8 mouse cellular contexts compared by ENCODE assay signal in genomic region chrX:85777141-85777540, GRCm38 (mm10). TPM values are rescaled to one million over a fixed set of nuclear protein-coding genes. Genes with fewer than 3 reads are reported as not detected.
DNase-seq lines count a peak whose midpoint lies in the region; ATAC-seq and TF ChIP-seq lines count a peak whose summit lies in the region.

No protein-coding gene starts in this region.

- H3K4me1 ChIP-seq in cerebellum, adult 2 months (ENCODE audit: control insufficient read depth, insufficient read depth, low read length) = no peaks in the 10 kb centered on the region
- H3K4me1 ChIP-seq in heart, embryonic 14.5 days (ENCODE audit: control insufficient read depth in 2 of 2, insufficient read depth in 2 of 2, low read length in 2 of 2) = no peaks in the 10 kb centered on the region

- peaks cover 1% of the 10 kb centered on the region for H3K79me3 ChIP-seq in C2C12 (ENCODE audit: low read depth)

- DNase-seq in cerebellum, adult 2 months = peak in 1 of 2 experiments; percentile 64
- DNase-seq in cerebellum, adult 11-12 months = no peak
- peak; percentile 68 for DNase-seq in kidney, postnatal 10 days
- no peak for DNase-seq in yolk sac, embryonic 10.5 days (ENCODE audit: low spot score)

- H3K79me2 ChIP-seq in C2C12 (ENCODE audit: control insufficient read depth, insufficient read depth) (no peaks in the 10 kb centered on the region), macrophage (ENCODE audit: inconsistent target) (peaks cover 39% of the 10 kb centered on the region)

- WGBS in cerebellum, adult 2 months = 12% methylated on average over 17 of the region's 17 CpGs
- WGBS in heart, embryonic 14.5 days = 24% methylated on average over 17 of the region's 17 CpGs
- WGBS in macrophage (ENCODE audit: missing documents) = 15% methylated on average over 17 of the region's 17 CpGs

- H3K36me3 ChIP-seq in C2C12 (ENCODE audit: control insufficient read depth, insufficient read depth) (no peaks in the 10 kb centered on the region), macrophage (ENCODE audit: inconsistent target) (no peaks in the 10 kb centered on the region)
- H3K36me3 ChIP-seq in heart, embryonic 14.5 days (ENCODE audit: control insufficient read depth, insufficient read depth, low read length) = no peaks in the 10 kb centered on the region

- H3K27ac ChIP-seq in cerebellum, adult 2 months (ENCODE audit: insufficient read depth, low read length) = peak overlapping the region; percentile 78
- H3K27ac ChIP-seq in heart, embryonic 14.5 days (replicated peaks in 1 of 2; ENCODE audit: control insufficient read depth in 1 of 2, insufficient read depth in 1 of 2, low read depth in 2 of 2, low read length in 2 of 2) = peak overlapping the region; percentile 94 to 98
- H3K27ac ChIP-seq in macrophage = peak overlapping the region; percentile 81

- no peak for TF ChIP-seq CTCF in cerebellum, adult 2 months (IDR thresholded peaks at IDR 0.05; ENCODE audit: borderline replicate concordance, insufficient read depth, low read depth, low read length)
- TF ChIP-seq CTCF in C2C12 (IDR thresholded peaks at IDR 0.05; ENCODE audit: control insufficient read depth, insufficient read depth, insufficient read length) = no peak

- peak; percentile 42 for ATAC-seq in common myeloid progenitor, adult 5-6 weeks (replicated peaks; ENCODE audit: low read depth, poor library complexity, severe bottlenecking)
- no peak for ATAC-seq in heart, embryonic 14.5 days (ENCODE audit: insufficient number of reproducible peaks, insufficient read depth, low FRiP score, low read depth)

- peak overlapping the region; percentile 87 for H3ac ChIP-seq in C2C12 (ENCODE audit: control insufficient read depth, insufficient read length, low read depth)

- peak overlapping the region; percentile 78 for H3K9ac ChIP-seq in heart, embryonic 14.5 days (ENCODE audit: low read length)

- no peaks in the 10 kb centered on the region for H3K9me3 ChIP-seq in heart, embryonic 14.5 days (ENCODE audit: control insufficient read depth, low read length)

- TF ChIP-seq POLR2A in cerebellum, adult 2 months (IDR thresholded peaks at IDR 0.05; ENCODE audit: borderline replicate concordance, insufficient read depth, low read length) = no peak

- peak overlapping the region; percentile 59 for H3K4me2 ChIP-seq in heart, embryonic 14.5 days (ENCODE audit: low read length)

- H3K27me3 ChIP-seq in cerebellum, adult 2 months (ENCODE audit: control insufficient read depth, insufficient read depth, low read length) = no peaks in the 10 kb centered on the region
- H3K27me3 ChIP-seq in C2C12 (ENCODE audit: control insufficient read depth, insufficient read depth, insufficient read length) = no peaks in the 10 kb centered on the region
- H3K27me3 ChIP-seq in heart, embryonic 14.5 days (ENCODE audit: control insufficient read depth, insufficient read depth, low read length) = no peaks in the 10 kb centered on the region

- H3K4me3 ChIP-seq in cerebellum, adult 2 months (replicated peaks; ENCODE audit: insufficient read depth, low read depth, low read length) = peak overlapping the region; percentile 80
- H3K4me3 ChIP-seq in C2C12 (ENCODE audit: insufficient read depth, poor library complexity, severe bottlenecking) (peak overlapping the region; percentile 26), macrophage (ENCODE audit: inconsistent target) (peak overlapping the region; percentile 48)
- peak overlapping the region; percentile 55 to 66 for H3K4me3 ChIP-seq in heart, embryonic 14.5 days (ENCODE audit: control insufficient read depth in 1 of 2, insufficient read depth in 1 of 2, low read depth in 1 of 2, low read length in 2 of 2)

TF ChIP-seq in C2C12, 6 proteins besides CTCF, POLR2A, EP300 and RAD21:
- TF ChIP-seq MYOG (IDR thresholded peaks at IDR 0.05; ENCODE audit: control insufficient read depth, extremely low read depth, insufficient read length) = no peak
- TF ChIP-seq MYOD1 (IDR thresholded peaks at IDR 0.05; ENCODE audit: control insufficient read depth, insufficient read length, low read depth) = no peak
- TF ChIP-seq USF1 (IDR thresholded peaks at IDR 0.05; ENCODE audit: low read depth) = no peak
- no peak for TF ChIP-seq FOSL1 (IDR thresholded peaks at IDR 0.05; ENCODE audit: insufficient read depth, low read length, poor library complexity, severe bottlenecking)
TF ChIP-seq in C2C12: peak in this region for 0.

RNA-seq across cellular contexts. Expression of gene Gk, which starts 0.5 kb away (rescaled TPM):
- polyA plus RNA-seq in cerebellum, adult 2 months (2012; rRNA removed) = 15.0 and 15.6 TPM in 2 replicates
- polyA plus RNA-seq in C2C12 (2012; fragmentation: generic; extraction: Trizol) = 1.5 TPM
- total RNA-seq in common myeloid progenitor, adult 5-6 weeks (2017) = 15.6 and 15.7 TPM in 2 replicates
- 27.0 and 28.0 TPM in 2 replicates for polyA plus RNA-seq in heart, embryonic 14.5 days (2014; fragmentation: Nextera tagmentation; extraction: Ambion mirVana)
- total RNA-seq in macrophage (2018; cell fraction: chromatin; rRNA removed) = 100 to 1,000 TPM in 9 of 26 experiments, 10 to 100 TPM in 17; 22.8 to 363 (median 62.7) TPM
- total RNA-seq in macrophage (2018; cell fraction: cytosol; rRNA removed) = 10 to 100 TPM in 16 of 26 experiments, 1 to 10 TPM in 10; 6.9 to 31.1 (median 11.0) TPM
- total RNA-seq in macrophage (2018; cell fraction: nucleus; rRNA removed) = 100 to 1,000 TPM in 4 of 26 experiments, 10 to 100 TPM in 22; 21.2 to 169 (median 46.1) TPM
- polyA plus RNA-seq in macrophage (2018) = 9.0 to 15.4 TPM (median 10.1 TPM) in 3 replicates

Comparison
In these comparisons a context has a peak if more than half of its experiments do, and no peak if none do; other contexts are left out.
1. H3K4me3 ChIP-seq: peak in every context shown above with its lines; median percentile 80 in cerebellum, adult 2 months; 60 in heart, embryonic 14.5 days; 48 in macrophage; 26 in C2C12.